Mouse (Mus musculus): ENCODE measurements around the gene Rpl35. TPM values are rescaled to one million over a fixed set of nuclear protein-coding genes. Genes with fewer than 3 reads are reported as not detected.
A peak's percentile ranks its signal among the peaks of the same experiment; 100 is the strongest.
"Not testable (repeated sequence)": the region's sequence is repeated elsewhere in the genome, so short reads cannot be mapped to it uniquely, and the experiment has no call there.

The Rpl35 gene
- total and polyA plus RNA-seq, 2 experiments from 2014 or later = 56.4 to 539 TPM

DNA sequence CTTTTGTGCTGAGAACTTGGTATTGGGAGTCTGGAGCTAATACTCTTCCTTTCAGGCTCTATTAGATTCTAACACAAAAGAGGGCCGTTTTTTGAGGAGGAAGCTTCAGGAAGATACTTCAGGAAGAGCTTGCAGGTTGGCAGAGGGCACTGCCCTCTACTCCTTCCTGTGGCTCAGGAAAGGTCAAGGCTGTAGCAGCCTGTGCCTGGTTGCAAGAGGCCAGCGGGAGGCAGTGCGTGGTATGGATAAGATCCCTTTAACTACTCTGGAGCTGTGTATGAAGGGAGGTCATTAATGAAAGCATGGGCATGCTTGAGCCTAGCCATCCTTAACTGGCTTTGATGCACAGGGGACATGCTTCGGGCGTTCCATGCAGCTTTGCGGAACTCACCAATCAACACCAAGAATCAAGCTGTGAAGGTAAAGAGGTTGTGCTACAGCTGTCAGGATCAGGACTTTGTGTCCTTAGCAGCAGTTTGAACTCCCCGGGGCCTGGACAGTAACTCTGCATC is 7.4 kb upstream of the Rpl35 start:
- WGBS = 73% methylated on average over 7 of the region's 7 CpGs
- H3K4me1 ChIP-seq (ENCODE audit: control insufficient read depth, insufficient read depth) = peaks cover 23% of the 10 kb centered on the region; the same call in 1 of the 2 replicates
- H3K9me3 ChIP-seq (replicated peaks; ENCODE audit: control insufficient read depth, low read length) = no peaks in the 10 kb centered on the region
- TF ChIP-seq CTCF (IDR thresholded peaks at IDR 0.05; ENCODE audit: low read depth) (no peak), EP300 (IDR thresholded peaks at IDR 0.05; ENCODE audit: low read depth) (no peak)
- ATAC-seq (ENCODE audit: insufficient read depth, low read depth) (no peak), DNase-seq (ENCODE audit: low spot score) (no peak)
- no peak overlapping the region for H3K9ac ChIP-seq (replicated peaks; ENCODE audit: low read depth, low read length)
- H3K27me3 ChIP-seq (ENCODE audit: control insufficient read depth, insufficient read depth, low read length) = no peaks in the 10 kb centered on the region
- H3K4me2 ChIP-seq (ENCODE audit: low read depth, low read length) = no peak overlapping the region
- no peak overlapping the region for H3K27ac ChIP-seq (ENCODE audit: low read depth)
- H3K36me3 ChIP-seq (replicated peaks; ENCODE audit: control insufficient read depth, insufficient read depth, low read length) = peaks cover 51% of the 10 kb centered on the region
- H3K4me3 ChIP-seq (ENCODE audit: low read depth, low read length) = no peak overlapping the region

DNA sequence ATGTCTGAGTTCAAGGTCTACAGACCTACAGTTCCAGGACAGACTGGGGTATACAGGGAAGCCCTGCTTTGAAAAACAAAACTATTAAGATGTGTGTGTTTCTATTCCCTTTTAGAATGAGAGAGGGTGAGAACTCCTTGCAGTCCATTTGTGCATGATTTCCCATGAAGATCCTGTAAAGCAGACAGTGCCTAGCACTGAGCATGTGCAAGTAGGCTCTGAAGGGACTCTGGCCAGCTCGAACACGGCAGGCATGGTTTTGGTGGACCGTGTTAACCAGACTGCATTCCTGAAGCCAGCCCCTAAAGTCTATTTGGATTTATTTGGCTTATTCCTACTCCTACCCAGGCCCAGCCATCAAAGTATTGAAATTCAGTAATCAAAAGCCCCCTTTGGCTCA is 6.5 kb upstream of the Rpl35 start:
- WGBS = 77% methylated on average over 3 of the region's 3 CpGs
- peaks cover 23% of the 10 kb centered on the region; the same call in 1 of the 2 replicates for H3K4me1 ChIP-seq (ENCODE audit: control insufficient read depth, insufficient read depth)
- no peak overlapping the region for H3K4me3 ChIP-seq (ENCODE audit: low read depth, low read length)
- TF ChIP-seq CTCF (IDR thresholded peaks at IDR 0.05; ENCODE audit: low read depth) (no peak), EP300 (IDR thresholded peaks at IDR 0.05; ENCODE audit: low read depth) (no peak)
- DNase-seq (ENCODE audit: low spot score) (no peak), ATAC-seq (ENCODE audit: insufficient read depth, low read depth) (no peak)
- H3K27ac ChIP-seq (ENCODE audit: low read depth) = peak overlapping the region; percentile 43; the same call in 1 of the 2 replicates
- H3K9ac ChIP-seq (replicated peaks; ENCODE audit: low read depth, low read length) = no peak overlapping the region; the same call in 1 of the 2 replicates
- no peak overlapping the region for H3K4me2 ChIP-seq (ENCODE audit: low read depth, low read length)
- H3K27me3 ChIP-seq (ENCODE audit: control insufficient read depth, insufficient read depth, low read length) = no peaks in the 10 kb centered on the region
- H3K36me3 ChIP-seq (replicated peaks; ENCODE audit: control insufficient read depth, insufficient read depth, low read length) = peaks cover 42% of the 10 kb centered on the region
- no peaks in the 10 kb centered on the region for H3K9me3 ChIP-seq (replicated peaks; ENCODE audit: control insufficient read depth, low read length)

DNA sequence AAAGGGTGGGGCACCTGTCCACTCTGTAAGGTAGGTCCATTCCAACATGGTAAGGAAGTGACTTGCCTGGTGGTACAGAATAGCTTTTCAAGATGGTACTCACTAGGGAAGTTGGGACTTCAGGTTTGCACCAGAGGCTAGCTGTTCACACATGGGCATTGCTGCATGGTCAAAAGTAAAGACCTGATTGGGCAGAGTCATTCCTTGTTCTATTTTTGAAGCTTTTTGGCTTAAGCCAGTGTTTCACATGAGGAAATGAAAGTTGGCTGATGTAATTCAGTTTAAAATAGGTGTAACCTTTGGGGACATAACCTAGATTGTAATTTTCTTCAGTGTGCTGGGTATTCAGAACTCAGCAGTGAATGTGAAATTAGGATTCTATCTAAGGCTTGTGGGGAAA is 5.8 kb upstream of the Rpl35 start:
- DNase-seq (ENCODE audit: low spot score) (no peak), ATAC-seq (ENCODE audit: insufficient read depth, low read depth) (no peak)
- Histone ChIP-seq H3K9me3 (replicated peaks; ENCODE audit: control insufficient read depth, low read length) (no peaks in the 10 kb centered on the region), H3K27me3 (ENCODE audit: control insufficient read depth, insufficient read depth, low read length) (no peaks in the 10 kb centered on the region), H3K4me2 (ENCODE audit: low read depth, low read length) (no peak overlapping the region), H3K36me3 (replicated peaks; ENCODE audit: control insufficient read depth, insufficient read depth, low read length) (peaks cover 36% of the 10 kb centered on the region), H3K4me1 (ENCODE audit: control insufficient read depth, insufficient read depth) (peaks cover 23% of the 10 kb centered on the region; the same call in 1 of the 2 replicates), H3K9ac (replicated peaks; ENCODE audit: low read depth, low read length) (no peak overlapping the region), H3K27ac (ENCODE audit: low read depth) (peak overlapping the region; percentile 43; the same call in 1 of the 2 replicates), H3K4me3 (ENCODE audit: low read depth, low read length) (no peak overlapping the region)
- no peak for TF ChIP-seq EP300 (IDR thresholded peaks at IDR 0.05; ENCODE audit: low read depth)
- TF ChIP-seq CTCF (IDR thresholded peaks at IDR 0.05; ENCODE audit: low read depth) = no peak

DNA sequence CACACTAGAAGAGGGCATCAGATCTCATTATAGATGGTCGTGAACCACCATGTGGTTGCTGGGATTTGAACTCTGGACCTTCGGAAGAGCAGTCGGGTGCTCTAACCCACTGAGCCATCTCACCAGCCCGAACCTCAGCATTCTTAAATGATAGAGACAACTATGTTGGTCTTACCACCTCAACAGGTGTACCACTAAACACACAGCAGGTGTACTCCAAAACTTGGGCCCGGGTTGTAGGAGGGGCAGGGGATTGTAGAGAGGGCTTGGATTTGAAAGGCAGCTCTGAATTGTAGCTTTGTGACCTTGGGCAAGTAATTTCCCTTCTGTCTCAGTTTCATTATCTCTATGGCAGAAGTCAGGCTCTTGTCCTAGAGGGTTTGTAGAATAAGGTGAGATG is 4.7 kb upstream of the Rpl35 start:
- ATAC-seq (ENCODE audit: insufficient read depth, low read depth); H3K4me3 ChIP-seq (ENCODE audit: low read depth, low read length); H3K9ac ChIP-seq (replicated peaks; ENCODE audit: low read depth, low read length); H3K27me3 ChIP-seq (ENCODE audit: control insufficient read depth, insufficient read depth, low read length); H3K4me2 ChIP-seq (ENCODE audit: low read depth, low read length); H3K27ac ChIP-seq (ENCODE audit: low read depth); H3K9me3 ChIP-seq (replicated peaks; ENCODE audit: control insufficient read depth, low read length); DNase-seq (ENCODE audit: low spot score): not testable (repeated sequence)
- 93% methylated on average over 4 of the region's 5 CpGs for WGBS
- peaks cover 26% of the 10 kb centered on the region; the same call in 1 of the 2 replicates for H3K4me1 ChIP-seq (ENCODE audit: control insufficient read depth, insufficient read depth)
- peaks cover 25% of the 10 kb centered on the region for H3K36me3 ChIP-seq (replicated peaks; ENCODE audit: control insufficient read depth, insufficient read depth, low read length)

DNA sequence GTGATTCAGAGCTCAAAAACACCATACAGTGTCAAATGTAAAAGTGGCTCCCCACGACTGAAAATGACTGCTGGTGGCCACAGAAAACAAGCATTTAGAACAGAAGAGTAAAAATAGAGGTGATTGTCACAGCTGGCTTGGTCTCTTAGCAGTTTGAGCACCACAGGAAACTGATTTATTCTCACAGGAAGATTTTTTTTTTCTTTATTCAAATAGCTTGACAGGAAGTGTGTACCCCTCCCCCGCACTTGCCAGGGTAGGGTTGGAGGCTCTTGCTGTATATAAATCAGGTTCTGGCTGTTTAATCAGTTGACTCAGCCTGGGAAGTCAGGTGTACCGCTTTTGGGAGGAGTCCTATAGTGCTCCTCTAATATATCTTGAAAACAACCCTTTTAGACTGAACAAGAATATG is 3.5 kb upstream of the Rpl35 start:
- Histone ChIP-seq H3K36me3 (replicated peaks; ENCODE audit: control insufficient read depth, insufficient read depth, low read length) (peaks cover 13% of the 10 kb centered on the region), H3K27me3 (ENCODE audit: control insufficient read depth, insufficient read depth, low read length) (no peaks in the 10 kb centered on the region), H3K9ac (replicated peaks; ENCODE audit: low read depth, low read length) (peak overlapping the region; percentile 86), H3K27ac (ENCODE audit: low read depth) (peak overlapping the region; percentile 94), H3K4me2 (ENCODE audit: low read depth, low read length) (peak overlapping the region; percentile 94), H3K9me3 (replicated peaks; ENCODE audit: control insufficient read depth, low read length) (no peaks in the 10 kb centered on the region), H3K4me3 (ENCODE audit: low read depth, low read length) (peak overlapping the region; percentile 83), H3K4me1 (ENCODE audit: control insufficient read depth, insufficient read depth) (peaks cover 26% of the 10 kb centered on the region; the same call in 1 of the 2 replicates)
- TF ChIP-seq EP300 (IDR thresholded peaks at IDR 0.05; ENCODE audit: low read depth) (no peak), CTCF (IDR thresholded peaks at IDR 0.05; ENCODE audit: low read depth) (no peak)
- DNase-seq (ENCODE audit: low spot score) = peak; percentile 42
- WGBS = 21% methylated on average over 3 of the region's 3 CpGs
- no peak for ATAC-seq (ENCODE audit: insufficient read depth, low read depth)

DNA sequence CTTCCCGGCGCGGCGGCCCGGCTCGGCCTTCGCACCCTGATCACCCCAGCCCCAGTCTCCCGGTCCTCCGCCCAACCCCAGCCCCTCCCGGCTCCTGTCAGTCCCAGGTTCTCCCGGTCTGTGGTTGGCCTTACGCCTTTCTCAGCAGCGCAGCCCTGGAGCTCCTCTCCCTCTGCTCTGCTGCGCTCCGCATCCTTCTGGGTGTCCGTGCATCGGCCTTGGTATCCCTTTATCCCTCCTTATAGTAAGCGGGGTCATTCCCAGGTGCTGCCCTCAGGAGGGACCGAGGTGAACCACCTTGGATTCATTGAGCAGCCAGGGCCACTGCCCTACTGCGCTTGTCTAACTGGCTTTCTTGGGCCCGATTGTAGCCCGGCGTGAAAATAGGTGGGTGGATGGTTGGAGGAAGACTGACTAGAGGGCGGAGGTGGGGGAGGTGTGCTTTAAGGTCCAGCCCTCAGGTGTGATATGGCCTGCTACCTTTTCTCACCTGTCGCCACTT is 3.0 kb upstream of the Rpl35 start:
- H3K36me3 ChIP-seq (replicated peaks; ENCODE audit: control insufficient read depth, insufficient read depth, low read length) = peaks cover 13% of the 10 kb centered on the region
- 1% methylated on average over 18 of the region's 25 CpGs for WGBS

More for the DNA sequence above, 3.0 kb upstream of the Rpl35 start:
- H3K27me3 ChIP-seq (ENCODE audit: control insufficient read depth, insufficient read depth, low read length) = no peaks in the 10 kb centered on the region
- peak; percentile 44 for DNase-seq (ENCODE audit: low spot score)
- no peaks in the 10 kb centered on the region for H3K9me3 ChIP-seq (replicated peaks; ENCODE audit: control insufficient read depth, low read length)
- H3K27ac ChIP-seq (ENCODE audit: low read depth) = peak overlapping the region; percentile 94
- TF ChIP-seq EP300 (IDR thresholded peaks at IDR 0.05; ENCODE audit: low read depth) (no peak), CTCF (IDR thresholded peaks at IDR 0.05; ENCODE audit: low read depth) (no peak)
- peak overlapping the region; percentile 83 for H3K4me3 ChIP-seq (ENCODE audit: low read depth, low read length)
- peaks cover 26% of the 10 kb centered on the region; the same call in 1 of the 2 replicates for H3K4me1 ChIP-seq (ENCODE audit: control insufficient read depth, insufficient read depth)
- H3K9ac ChIP-seq (replicated peaks; ENCODE audit: low read depth, low read length) = peak overlapping the region; percentile 86
- ATAC-seq (ENCODE audit: insufficient read depth, low read depth) = peak; percentile 33
- peak overlapping the region; percentile 94 for H3K4me2 ChIP-seq (ENCODE audit: low read depth, low read length)

All from heart, postnatal 0 days (tissue).